Mouse (Mus musculus): ENCODE results near the gene Olfr810. TPM values are rescaled to one million over a fixed set of nuclear protein-coding genes. Genes with fewer than 3 reads are reported as not detected.

Gene Olfr810
- polyA plus RNA-seq (2017; shearing (Covaris generic)): not detected

DNA sequence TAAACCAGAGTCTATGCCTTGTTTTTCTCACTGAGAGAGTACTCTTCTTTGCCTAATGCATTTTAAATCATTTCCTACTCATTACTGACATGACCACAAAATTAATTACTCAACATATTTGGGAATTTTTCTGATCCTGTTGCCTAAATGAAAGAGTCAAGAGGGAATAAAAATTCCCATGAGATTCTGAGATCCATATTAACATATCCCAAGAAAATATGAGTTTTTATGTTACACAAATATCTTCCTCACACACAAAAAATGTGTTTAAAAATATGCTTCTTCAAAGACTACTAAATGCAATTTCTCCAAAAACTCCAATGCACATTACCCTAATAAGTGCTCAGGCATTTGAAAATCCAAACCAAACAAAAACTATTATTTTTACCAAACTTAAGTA lies at the start of gene Olfr810:
Olfr810 (minus strand) TSS at position 101 of the 400 bp plus-strand sequence.

DNA sequence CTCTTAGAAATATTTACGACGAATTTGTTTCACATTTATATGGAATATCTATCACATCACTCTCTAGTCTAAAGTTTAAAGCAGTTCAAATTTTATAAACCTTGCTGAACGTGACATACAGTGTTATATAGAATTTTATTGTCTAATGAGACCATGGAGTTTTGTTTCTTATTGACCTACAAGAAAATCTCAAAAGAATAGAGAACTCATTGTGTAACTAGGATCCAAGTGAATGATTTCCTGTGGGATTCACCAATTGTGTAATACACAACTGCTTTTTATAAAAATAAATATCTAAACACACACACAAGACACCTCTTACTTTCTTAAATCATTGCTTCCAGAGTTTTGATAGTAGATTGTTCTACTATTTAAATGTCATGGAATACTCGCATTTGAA lies 9.6 kb upstream of the Olfr810 start, which contains the start of gene Olfr811:
Olfr811 (minus strand) TSS at position 101 of the 400 bp plus-strand sequence.

DNA sequence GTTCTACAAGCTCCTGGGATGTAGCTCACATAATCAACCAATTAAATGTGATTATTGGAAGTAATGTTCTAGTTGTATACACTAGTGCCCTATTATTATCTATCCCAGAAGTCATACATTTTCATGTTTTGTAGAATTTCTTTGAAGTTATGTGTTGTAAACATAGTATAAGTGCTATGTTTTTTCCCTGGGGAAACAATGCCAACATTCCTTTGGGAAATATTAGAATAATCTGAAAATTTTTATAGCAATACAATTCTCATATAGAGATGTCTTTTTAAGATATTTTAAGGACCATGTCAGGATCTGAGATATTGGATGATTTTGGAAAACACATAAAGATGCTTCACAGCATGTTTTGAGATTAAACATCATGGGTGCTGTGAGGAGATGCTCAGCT lies 20.4 kb downstream of the Olfr810 start, which contains the start of gene Olfr809:
Olfr809 (plus strand) TSS at position 301 of the 400 bp plus-strand sequence.

DNA sequence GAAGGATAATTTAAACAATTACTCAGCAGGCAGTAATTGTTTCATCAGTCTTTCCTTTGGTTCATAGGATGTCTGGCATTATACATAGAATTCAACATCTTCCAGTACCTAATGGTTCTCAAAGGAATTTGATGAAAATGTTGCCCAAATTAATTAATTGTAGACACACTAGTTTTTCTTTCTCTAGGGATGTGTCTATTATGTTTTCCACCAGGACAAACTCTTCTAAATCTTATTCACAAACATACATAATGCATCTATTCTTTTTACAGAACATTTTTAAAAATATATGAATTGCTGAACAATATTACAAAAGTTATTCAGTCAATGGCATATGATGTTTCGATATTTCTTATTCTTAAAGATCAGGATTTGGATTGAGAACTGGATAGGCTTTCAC lies 29.5 kb downstream of the Olfr810 start, which contains the start of gene Olfr808:
Olfr808 (plus strand) TSS at position 301 of the 400 bp plus-strand sequence.

DNA sequence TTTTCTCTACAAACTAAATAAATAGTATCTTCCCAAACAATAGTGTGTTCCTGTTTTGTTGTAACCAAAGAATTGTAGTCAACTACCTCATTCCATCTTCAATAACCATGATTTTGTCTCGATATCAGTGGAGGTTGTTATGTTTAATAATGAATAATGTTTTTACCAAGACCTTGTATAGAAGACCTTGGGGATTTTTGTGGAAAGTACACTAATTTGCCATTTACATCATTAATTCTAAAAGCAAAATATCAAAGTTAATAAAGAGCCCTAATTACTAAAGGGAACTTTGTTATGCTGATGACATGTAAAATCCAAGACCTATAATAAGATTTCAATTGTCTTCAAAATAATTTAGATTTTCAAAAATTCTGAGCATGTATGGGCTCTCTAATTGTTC lies 37.0 kb downstream of the Olfr810 start, which contains the start of gene Olfr807:
Olfr807 (minus strand) TSS at position 101 of the 400 bp plus-strand sequence.

DNA sequence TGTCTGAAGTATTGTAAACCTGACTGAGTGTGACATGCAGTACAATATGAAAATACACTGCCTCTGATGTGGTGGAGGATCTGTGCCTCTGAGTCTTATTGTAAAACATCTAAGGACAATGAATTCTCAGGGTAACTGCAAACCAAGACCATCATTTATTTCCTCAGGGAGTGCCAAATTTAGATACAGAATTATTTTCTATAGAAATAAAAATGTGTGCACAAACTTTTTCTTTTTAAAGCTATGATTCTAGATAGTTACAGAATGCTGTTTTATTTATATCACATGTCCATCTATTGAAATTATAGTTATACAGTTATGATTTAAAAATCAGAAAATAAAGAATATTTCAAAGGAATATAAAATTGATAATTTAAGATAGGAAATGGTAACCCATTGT lies 52.9 kb downstream of the Olfr810 start, which contains the start of gene Olfr806:
Olfr806 (minus strand) TSS at position 101 of the 400 bp plus-strand sequence.

Other genes with a start within 250 kb of the Olfr810 start
- gene Olfr794, start 227.3 kb downstream of the Olfr810 start, polyA plus RNA-seq (2017; shearing (Covaris generic)): not detected
- under 1 TPM in 1 of 2 experiments, not detected in 1; 0.07 TPM for gene Olfr796, start 182.3 kb downstream of the Olfr810 start, polyA plus RNA-seq (2017; shearing (Covaris generic))
- gene Olfr798, start 167.0 kb downstream of the Olfr810 start, polyA plus RNA-seq (2017; shearing (Covaris generic)): not detected
- gene Olfr799, start 157.4 kb downstream of the Olfr810 start, polyA plus RNA-seq (2017; shearing (Covaris generic)): under 1 TPM in 1 of 2 experiments, not detected in 1; 0.18 TPM
- not detected for gene Olfr800, start 137.2 kb downstream of the Olfr810 start, polyA plus RNA-seq (2017; shearing (Covaris generic))
- under 1 TPM in 1 of 2 experiments, not detected in 1; 0.30 TPM for gene Olfr801, start 121.1 kb downstream of the Olfr810 start, polyA plus RNA-seq (2017; shearing (Covaris generic))
- not detected for gene Olfr802, start 106.7 kb downstream of the Olfr810 start, polyA plus RNA-seq (2017; shearing (Covaris generic))
- gene Olfr803, start 100.6 kb downstream of the Olfr810 start, polyA plus RNA-seq (2017; shearing (Covaris generic)): not detected
- not detected for gene Olfr804, start 91.7 kb downstream of the Olfr810 start, polyA plus RNA-seq (2017; shearing (Covaris generic))
- gene Olfr805, start 65.5 kb downstream of the Olfr810 start, polyA plus RNA-seq (2017; shearing (Covaris generic)): not detected
- not detected for gene Olfr806, start 53.0 kb downstream of the Olfr810 start, polyA plus RNA-seq (2017; shearing (Covaris generic))
- gene Olfr807, start 37.1 kb downstream of the Olfr810 start, polyA plus RNA-seq (2017; shearing (Covaris generic)): not detected
- gene Olfr808, start 29.4 kb downstream of the Olfr810 start, polyA plus RNA-seq (2017; shearing (Covaris generic)): not detected
- not detected for gene Olfr809, start 20.3 kb downstream of the Olfr810 start, polyA plus RNA-seq (2017; shearing (Covaris generic))
- gene Olfr811, start 9.5 kb upstream of the Olfr810 start, polyA plus RNA-seq (2017; shearing (Covaris generic)): not detected
- gene Olfr812, start 51.2 kb upstream of the Olfr810 start, polyA plus RNA-seq (2017; shearing (Covaris generic)): under 1 TPM; 0.17 to 0.42 TPM
- not detected for gene Olfr813, start 60.5 kb upstream of the Olfr810 start, polyA plus RNA-seq (2017; shearing (Covaris generic))
- under 1 TPM in 1 of 2 experiments, not detected in 1; 0.04 TPM for gene Olfr814, start 84.9 kb upstream of the Olfr810 start, polyA plus RNA-seq (2017; shearing (Covaris generic))
- under 1 TPM in 1 of 2 experiments, not detected in 1; 0.27 TPM for gene Olfr815, start 111.0 kb upstream of the Olfr810 start, polyA plus RNA-seq (2017; shearing (Covaris generic))
- gene Olfr816, start 120.7 kb upstream of the Olfr810 start, polyA plus RNA-seq (2017; shearing (Covaris generic)): under 1 TPM in 1 of 2 experiments, not detected in 1; 0.28 TPM
- gene Olfr818, start 154.2 kb upstream of the Olfr810 start, polyA plus RNA-seq (2017; shearing (Covaris generic)): not detected
- gene Olfr819, start 172.3 kb upstream of the Olfr810 start, polyA plus RNA-seq (2017; shearing (Covaris generic)): not detected
- gene Olfr247, start 181.2 kb upstream of the Olfr810 start, polyA plus RNA-seq (2017; shearing (Covaris generic)): under 1 TPM in 1 of 2 experiments, not detected in 1; 0.17 TPM
- under 1 TPM in 1 of 2 experiments, not detected in 1; 0.23 TPM for gene Gm10310, start 190.1 kb upstream of the Olfr810 start, polyA plus RNA-seq (2017; shearing (Covaris generic))
- gene Olfr820, start 217.7 kb upstream of the Olfr810 start, polyA plus RNA-seq (2017; shearing (Covaris generic)): not detected
- gene Olfr821, start 235.4 kb upstream of the Olfr810 start, polyA plus RNA-seq (2017; shearing (Covaris generic)): not detected

Data from activated CD4-positive, CD25-positive, alpha-beta regulatory T cell (primary cell).